Mouse (Mus musculus) frontal cortex, postnatal 14 days (tissue): ENCODE results near the gene Gm3043.
"Not testable (repeated sequence)": the region's sequence is repeated elsewhere in the genome, so short reads cannot be mapped to it uniquely, and the experiment has no call there.

Experiments
- DNase-seq, 2 experiments: peaks; one replicate each; pipeline ENCODE4 v3.0.0; 2022; ENCODE audit warnings: low spot score in 2 of 2

The Gm3043 gene

GRCm38 (mm10) chr14:3688483-3688882 lies at the start of gene Gm3043:
Gene Gm3043 (plus strand): TSS chr14:3688783.
- DNase-seq, result not testable (repeated sequence)

- not testable (repeated sequence) for DNase-seq
These were observed 36.9 kb upstream of the Gm3043 start, which contains the start of gene Gm3020 for GRCm38 (mm10) chr14:3651730-3652129. Gene Gm3020 (plus strand): TSS chr14:3652030.
